Mouse (Mus musculus): ENCODE measurements at regions not wholly inside any gene's neighbourhood (a gene's known extent, or its start where the extent isn't known, plus 50 kb on each side); places are given as distances from the start of the nearest gene placed in this dataset.

DNA sequence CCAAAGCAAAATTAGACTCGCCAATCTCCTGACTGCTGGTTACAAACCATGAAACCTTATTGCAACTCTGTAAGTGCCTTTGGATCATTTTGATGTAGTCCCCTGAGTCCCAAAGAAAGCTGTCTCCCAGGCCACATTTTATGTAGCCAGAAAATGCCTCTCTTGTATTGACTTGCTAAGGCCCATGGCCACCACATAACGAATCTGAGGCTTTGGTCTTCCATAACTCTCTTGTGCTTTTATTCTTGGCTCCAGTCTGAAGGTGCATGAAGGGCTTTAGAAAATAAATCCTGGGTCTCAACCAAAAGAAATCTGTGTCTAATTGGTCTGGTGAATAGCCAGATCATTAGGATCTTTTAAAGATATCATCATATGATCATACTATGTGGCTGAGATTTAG lies 77.3 kb upstream of the Gm11146 start:
- DNase-seq = no peak

DNA sequence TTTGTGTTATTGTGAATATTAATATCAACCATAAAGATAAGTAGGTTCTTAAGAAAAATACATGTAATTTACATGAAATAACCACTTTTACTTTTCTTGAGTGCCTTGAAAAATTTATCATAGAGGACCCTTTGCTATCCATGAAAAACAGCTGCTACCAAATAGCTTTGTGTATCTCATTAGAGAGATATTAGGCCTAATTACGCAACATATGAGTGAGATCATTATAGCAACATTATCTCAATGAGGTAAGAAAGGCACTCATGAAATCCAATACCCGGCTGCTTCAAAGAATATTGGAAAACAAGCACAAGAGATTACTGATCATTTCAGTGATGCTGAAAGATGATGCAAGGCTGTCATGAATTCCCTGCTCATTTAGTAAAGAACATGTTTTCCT lies 74.9 kb upstream of the Gm11146 start:
- no peak for DNase-seq

DNA sequence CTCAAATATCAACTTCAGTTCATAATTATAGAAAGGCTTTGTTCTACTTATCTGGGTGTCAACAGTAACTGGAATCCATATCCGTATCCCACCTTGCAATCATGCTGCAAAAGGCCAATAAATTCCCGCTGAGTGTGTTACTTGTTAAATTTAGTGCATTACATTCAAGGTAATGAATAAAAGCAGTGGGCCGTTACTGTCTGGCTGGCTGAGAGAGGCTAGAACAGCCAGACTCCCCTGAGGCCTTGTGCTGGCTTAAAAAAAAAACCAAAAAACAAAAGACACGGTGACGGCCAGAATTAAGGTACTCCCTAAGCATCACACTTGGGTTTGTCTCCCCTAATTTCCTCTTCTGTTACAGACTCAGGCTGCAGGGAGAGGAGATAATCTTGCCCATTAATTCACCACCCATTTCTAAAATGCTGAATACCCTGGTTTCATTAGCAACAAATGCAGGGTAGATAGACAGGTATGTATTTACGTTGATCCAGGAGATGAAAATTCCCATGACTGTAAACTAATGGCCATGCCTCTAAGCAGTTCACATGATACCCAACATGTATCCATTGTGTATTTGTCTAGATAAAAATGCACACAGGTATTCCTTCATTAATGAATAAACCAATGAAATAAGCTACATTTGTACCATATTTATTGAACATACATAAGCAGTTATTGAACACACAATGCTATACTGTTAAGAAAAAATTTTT lies 74.1 kb upstream of the Gm11146 start:
- no peak for DNase-seq

DNA sequence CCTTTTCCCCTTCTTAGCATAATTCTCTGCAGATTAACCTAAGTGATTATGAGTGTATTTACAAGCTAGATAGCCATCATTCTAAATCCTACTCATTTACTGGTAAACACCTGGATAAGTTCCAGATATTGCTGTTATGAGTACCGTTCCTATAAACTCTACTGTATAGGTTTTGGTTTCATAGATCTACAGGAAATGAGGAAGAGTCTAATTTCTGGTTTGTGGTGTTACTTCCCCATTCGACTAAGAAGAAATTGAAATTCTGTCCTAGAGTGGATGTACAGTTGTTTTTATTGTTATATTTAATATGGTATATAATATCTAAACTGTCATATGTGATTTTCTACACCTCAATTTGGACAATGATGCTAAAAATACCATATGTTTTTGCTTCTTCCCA lies 69.4 kb upstream of the Gm11146 start:
- no peak for DNase-seq

DNA sequence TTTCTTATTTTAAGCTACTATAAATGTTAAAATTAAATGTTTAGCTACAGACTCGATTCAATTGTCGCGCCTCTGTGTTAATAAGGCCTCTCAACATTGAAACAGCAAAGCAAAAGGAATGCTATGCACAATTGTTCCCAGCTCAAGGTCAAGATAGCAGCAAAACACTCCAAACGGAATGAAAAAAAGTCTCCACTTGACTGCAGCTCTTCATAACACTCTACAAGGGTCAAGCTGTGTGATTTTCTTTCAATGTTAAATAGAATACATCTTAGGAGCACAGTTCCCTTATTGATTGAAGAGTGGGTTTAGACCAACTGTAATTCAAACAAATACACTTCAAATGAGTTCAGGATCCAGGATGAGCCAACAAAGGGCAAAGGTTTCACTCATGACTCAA lies 63.9 kb upstream of the Gm11146 start:
- no peak for DNase-seq

DNA sequence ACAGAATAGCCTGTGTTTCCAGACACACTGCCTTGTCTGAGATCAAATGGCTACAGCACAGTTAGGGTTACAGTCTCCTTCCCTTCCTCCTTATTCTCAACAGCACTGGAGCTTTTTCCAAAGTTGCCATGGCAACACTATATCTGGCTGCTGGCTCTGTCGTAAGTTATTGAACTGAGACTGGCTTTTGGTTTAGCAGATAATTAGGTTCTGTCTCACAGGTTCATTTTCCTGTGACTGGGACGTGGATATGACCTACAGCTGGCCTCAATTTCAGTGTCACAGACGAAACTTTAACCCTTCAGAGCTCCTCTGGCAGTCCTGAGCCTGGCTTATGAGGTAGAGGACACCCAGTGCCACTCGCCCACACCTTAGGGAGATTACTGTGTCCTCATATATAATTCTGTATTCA lies 60.2 kb upstream of the Gm11146 start:
- DNase-seq = no peak

DNA sequence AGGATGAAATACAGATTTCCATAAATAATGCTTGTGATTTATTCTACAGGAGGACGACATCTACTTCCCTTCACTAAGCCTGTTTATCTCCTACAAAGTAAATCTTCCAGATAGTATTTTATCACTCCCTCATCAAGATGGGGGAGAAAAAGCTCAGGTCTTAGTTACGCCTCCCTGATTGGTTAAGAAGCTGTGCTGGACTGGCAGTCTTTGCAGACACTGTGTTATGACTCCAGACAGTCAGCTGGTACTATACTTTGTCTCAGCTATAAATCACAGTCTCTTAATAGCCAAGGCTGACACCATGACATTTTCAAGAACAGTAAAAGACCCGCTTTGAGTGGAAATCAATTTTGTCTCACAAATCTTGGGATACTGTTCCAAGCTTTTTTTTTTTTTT lies 51.4 kb upstream of the Gm11146 start:
- DNase-seq = no peak

All from kidney, adult 11 months (tissue).